Mouse (Mus musculus) G1E (cell line): ENCODE measurements around the gene Higd1c. TPM values are rescaled to one million over a fixed set of nuclear protein-coding genes. Genes with fewer than 3 reads are reported as not detected.

Source experiments
- ATAC-seq: 2 replicates; pipeline ENCODE4 v1.8.0; 2016; ENCODE audit warnings: mild to moderate bottlenecking; ENCODE audit not compliant: insufficient number of reproducible peaks, poor library complexity, low FRiP score, severe bottlenecking; ENCODE audit errors: extremely low read depth
- DNase-seq: peaks from one replicate; pipeline ENCODE4 v3.0.0; 2012; ENCODE audit warnings: low spot score
- H3K27me3 ChIP-seq: 2 replicates; pipeline ENCODE4 v1.6.1; 2012; ENCODE audit warnings: mild to moderate bottlenecking, low read length, inconsistent platforms; ENCODE audit not compliant: insufficient read depth
- H3K36me3 ChIP-seq: replicated peaks from 2 replicates; pipeline ENCODE3; 2012; ENCODE audit warnings: mild to moderate bottlenecking, inconsistent platforms
- H3K4me1 ChIP-seq: 2 replicates; pipeline ENCODE4 v1.6.1; 2012; ENCODE audit warnings: low read depth, low read length, inconsistent platforms, mixed read lengths; ENCODE audit not compliant: insufficient read depth
- H3K4me3 ChIP-seq: 2 replicates; pipeline ENCODE4 v1.5.1; 2012; ENCODE audit warnings: low read depth, mild to moderate bottlenecking, inconsistent platforms, low read length, moderate library complexity, mixed read lengths
- H3K9me3 ChIP-seq: replicated peaks from 2 replicates; pipeline ENCODE4 v1.6.1; 2012; ENCODE audit warnings: inconsistent platforms
- CTCF ChIP-seq: IDR thresholded peaks from 2 replicates; pipeline ENCODE4 v1.5.1; 2012; ENCODE audit warnings: low read depth, low read length, inconsistent platforms, mixed read lengths
- GATA1 ChIP-seq: IDR thresholded peaks from 2 replicates; pipeline ENCODE4 v1.6.1; 2012; ENCODE audit warnings: borderline replicate concordance, low read length, inconsistent platforms, mixed read lengths
- GATA2 ChIP-seq: IDR thresholded peaks from 2 replicates; pipeline ENCODE4 v1.6.1; 2012; ENCODE audit warnings: low read depth, low read length, inconsistent platforms, borderline replicate concordance
- POLR2AphosphoS5 ChIP-seq: IDR thresholded peaks from 2 replicates; pipeline ENCODE4 v1.6.1; 2012; ENCODE audit warnings: low read depth, low read length, inconsistent platforms; ENCODE audit not compliant: insufficient replicate concordance
- TAL1 ChIP-seq: conservative IDR thresholded peaks from 2 replicates; pipeline ENCODE4 v1.6.1; 2012; ENCODE audit warnings: low read depth, low read length, inconsistent platforms, mixed read lengths
- polyA plus RNA-seq: library from polyadenylated mRNA; stranded (reverse); fragments of >175 nt; gene quantifications from 2 replicates; pipeline ENCODE4 v1.2.3, GENCODE M21; 2012
- total RNA-seq, 2 experiments: library from RNA; stranded (forward) in 1 of 2; stranded (reverse) in 1 of 2; fragments of 200-1000 nt in 1 of 2; fragments of >200 nt in 1 of 2; fragmentation: Nextera tagmentation in 1 of 2; gene quantifications; 2 replicates each; pipeline ENCODE4 v1.2.3; 2014 to 2017

Gene Higd1c
- total and polyA plus RNA-seq, 3 experiments, result not detected

- Histone ChIP-seq H3K9me3 (peaks cover 2% of the 10 kb centered on the region; the same call in 1 of the 2 replicates), H3K4me3 (no peak overlapping the region), H3K27me3 (no peaks in the 10 kb centered on the region), H3K4me1 (peaks cover 30% of the 10 kb centered on the region), H3K36me3 (no peaks in the 10 kb centered on the region)
- ATAC-seq, result no peak
- DNase-seq, result no peak
- TF ChIP-seq TAL1 (no peak), GATA1 (no peak), POLR2AphosphoS5 (no peak), GATA2 (no peak), CTCF (no peak)
Observed at GRCm38 (mm10) chr15:100429959-100430565, 65.7 kb downstream of the Higd1c start.

GRCm38 (mm10) chr15:100433234-100433633 is 68.9 kb downstream of the Higd1c start:
- Histone ChIP-seq H3K36me3 (no peaks in the 10 kb centered on the region), H3K27me3 (no peaks in the 10 kb centered on the region), H3K9me3 (peaks cover 5% of the 10 kb centered on the region; the same call in 1 of the 2 replicates), H3K4me1 (peaks cover 47% of the 10 kb centered on the region), H3K4me3 (no peak overlapping the region)
- no peak for DNase-seq
- no peak for TF ChIP-seq POLR2AphosphoS5
- TF ChIP-seq TAL1, result peak; percentile 38; the same call in 1 of the 2 replicates
- no peak; the same call in 1 of the 2 replicates for ATAC-seq

Other genes starting within 250 kb of the Higd1c start
- gene Atf1, start 136.7 kb upstream of the Higd1c start, total RNA-seq (2014; fragmentation: Nextera tagmentation), result 72.0 and 75.1 TPM in 2 replicates
- 49.7 and 68.8 TPM in 2 replicates for gene Atf1, start 136.7 kb upstream of the Higd1c start, total RNA-seq (2017)
- gene Atf1, start 136.7 kb upstream of the Higd1c start, polyA plus RNA-seq, result 44.9 and 60.0 TPM in 2 replicates
- gene Tmprss12, start 83.7 kb upstream of the Higd1c start, total RNA-seq (2014; fragmentation: Nextera tagmentation), result not detected in 2 replicates
- gene Tmprss12, start 83.7 kb upstream of the Higd1c start, total RNA-seq (2017), result 0.12 TPM in 1 of 2 replicates, not detected in the other
- not detected in 2 replicates for gene Tmprss12, start 83.7 kb upstream of the Higd1c start, polyA plus RNA-seq
- 5.5 and 50.3 TPM in 2 replicates for gene Mettl7a1, start 60.4 kb upstream of the Higd1c start, total RNA-seq (2014; fragmentation: Nextera tagmentation)
- 31.2 and 31.6 TPM in 2 replicates for gene Mettl7a1, start 60.4 kb upstream of the Higd1c start, total RNA-seq (2017)
- gene Mettl7a1, start 60.4 kb upstream of the Higd1c start, polyA plus RNA-seq, result 22.1 and 24.2 TPM in 2 replicates
- gene Mettl7a3, start 29.6 kb upstream of the Higd1c start, total RNA-seq (2014; fragmentation: Nextera tagmentation), result 1.4 TPM in 1 of 2 replicates, not detected in the other
- 0.66 and 0.93 TPM in 2 replicates for gene Mettl7a3, start 29.6 kb upstream of the Higd1c start, total RNA-seq (2017)
- gene Mettl7a3, start 29.6 kb upstream of the Higd1c start, polyA plus RNA-seq, result not detected in 2 replicates
- gene Methig1, start 11.4 kb upstream of the Higd1c start, total RNA-seq (2014; fragmentation: Nextera tagmentation), result not detected in 2 replicates
- gene Methig1, start 11.4 kb upstream of the Higd1c start, total RNA-seq (2017), result not detected in 2 replicates
- 0.11 and 0.22 TPM in 2 replicates for gene Methig1, start 11.4 kb upstream of the Higd1c start, polyA plus RNA-seq
- gene Mettl7a2, start 11.3 kb upstream of the Higd1c start, total RNA-seq (2014; fragmentation: Nextera tagmentation), result 2.2 TPM in 1 of 2 replicates, not detected in the other
- 2.1 and 3.1 TPM in 2 replicates for gene Mettl7a2, start 11.3 kb upstream of the Higd1c start, total RNA-seq (2017)
- gene Mettl7a2, start 11.3 kb upstream of the Higd1c start, polyA plus RNA-seq, result 2.4 TPM in 2 replicates
- gene Gm5475, start 57.6 kb downstream of the Higd1c start, total RNA-seq (2014; fragmentation: Nextera tagmentation), result not detected in 2 replicates
- 0.05 and 0.17 TPM in 2 replicates for gene Gm5475, start 57.6 kb downstream of the Higd1c start, total RNA-seq (2017)
- not detected in 2 replicates for gene Gm5475, start 57.6 kb downstream of the Higd1c start, polyA plus RNA-seq
- 66.1 and 95.4 TPM in 2 replicates for gene Slc11a2, start 60.5 kb downstream of the Higd1c start, total RNA-seq (2014; fragmentation: Nextera tagmentation)
- gene Slc11a2, start 60.5 kb downstream of the Higd1c start, total RNA-seq (2017), result 34.6 and 35.7 TPM in 2 replicates
- gene Slc11a2, start 60.5 kb downstream of the Higd1c start, polyA plus RNA-seq, result 4.5 and 5.4 TPM in 2 replicates
- gene Letmd1, start 104.5 kb downstream of the Higd1c start, total RNA-seq (2014; fragmentation: Nextera tagmentation), result 55.0 and 55.7 TPM in 2 replicates
- gene Letmd1, start 104.5 kb downstream of the Higd1c start, total RNA-seq (2017), result 28.4 and 32.8 TPM in 2 replicates
- gene Letmd1, start 104.5 kb downstream of the Higd1c start, polyA plus RNA-seq, result 54.5 and 60.8 TPM in 2 replicates
- 2.2 and 3.1 TPM in 2 replicates for gene Csrnp2, start 130.9 kb downstream of the Higd1c start, total RNA-seq (2014; fragmentation: Nextera tagmentation)
- gene Csrnp2, start 130.9 kb downstream of the Higd1c start, total RNA-seq (2017), result 3.7 and 3.8 TPM in 2 replicates
- gene Csrnp2, start 130.9 kb downstream of the Higd1c start, polyA plus RNA-seq, result 1.3 and 1.4 TPM in 2 replicates
- 16.0 and 18.8 TPM in 2 replicates for gene Tfcp2, start 187.5 kb downstream of the Higd1c start, total RNA-seq (2014; fragmentation: Nextera tagmentation)
- gene Tfcp2, start 187.5 kb downstream of the Higd1c start, total RNA-seq (2017), result 8.7 and 10.9 TPM in 2 replicates
- gene Tfcp2, start 187.5 kb downstream of the Higd1c start, polyA plus RNA-seq, result 2.9 and 3.9 TPM in 2 replicates
- 0.19 and 0.53 TPM in 2 replicates for gene Pou6f1, start 235.4 kb downstream of the Higd1c start, total RNA-seq (2014; fragmentation: Nextera tagmentation)
- gene Pou6f1, start 235.4 kb downstream of the Higd1c start, total RNA-seq (2017), result 0.11 TPM in 1 of 2 replicates, not detected in the other
- 0.33 and 0.74 TPM in 2 replicates for gene Pou6f1, start 235.4 kb downstream of the Higd1c start, polyA plus RNA-seq